Mouse (Mus musculus) adrenal gland, adult 18-20 months (tissue): ENCODE measurements around the gene Epb41. TPM values are rescaled to one million over a fixed set of nuclear protein-coding genes. Genes with fewer than 3 reads are reported as not detected.

Source experiments
- DNase-seq, 2 experiments: peaks; one replicate each; pipeline ENCODE4 v3.0.0; 2021 to 2022; ENCODE audit warnings: low spot score in 2 of 2
- total RNA-seq, 2 experiments: library from RNA; stranded (reverse); gene quantifications; 1 replicate in 1 of 2; 2 replicates in 1 of 2; pipeline ENCODE4 v1.2.3; 2021

Epb41 gene
- total RNA-seq, 2 experiments from 2014 or later: 50.9 to 58.5 TPM

DNA sequence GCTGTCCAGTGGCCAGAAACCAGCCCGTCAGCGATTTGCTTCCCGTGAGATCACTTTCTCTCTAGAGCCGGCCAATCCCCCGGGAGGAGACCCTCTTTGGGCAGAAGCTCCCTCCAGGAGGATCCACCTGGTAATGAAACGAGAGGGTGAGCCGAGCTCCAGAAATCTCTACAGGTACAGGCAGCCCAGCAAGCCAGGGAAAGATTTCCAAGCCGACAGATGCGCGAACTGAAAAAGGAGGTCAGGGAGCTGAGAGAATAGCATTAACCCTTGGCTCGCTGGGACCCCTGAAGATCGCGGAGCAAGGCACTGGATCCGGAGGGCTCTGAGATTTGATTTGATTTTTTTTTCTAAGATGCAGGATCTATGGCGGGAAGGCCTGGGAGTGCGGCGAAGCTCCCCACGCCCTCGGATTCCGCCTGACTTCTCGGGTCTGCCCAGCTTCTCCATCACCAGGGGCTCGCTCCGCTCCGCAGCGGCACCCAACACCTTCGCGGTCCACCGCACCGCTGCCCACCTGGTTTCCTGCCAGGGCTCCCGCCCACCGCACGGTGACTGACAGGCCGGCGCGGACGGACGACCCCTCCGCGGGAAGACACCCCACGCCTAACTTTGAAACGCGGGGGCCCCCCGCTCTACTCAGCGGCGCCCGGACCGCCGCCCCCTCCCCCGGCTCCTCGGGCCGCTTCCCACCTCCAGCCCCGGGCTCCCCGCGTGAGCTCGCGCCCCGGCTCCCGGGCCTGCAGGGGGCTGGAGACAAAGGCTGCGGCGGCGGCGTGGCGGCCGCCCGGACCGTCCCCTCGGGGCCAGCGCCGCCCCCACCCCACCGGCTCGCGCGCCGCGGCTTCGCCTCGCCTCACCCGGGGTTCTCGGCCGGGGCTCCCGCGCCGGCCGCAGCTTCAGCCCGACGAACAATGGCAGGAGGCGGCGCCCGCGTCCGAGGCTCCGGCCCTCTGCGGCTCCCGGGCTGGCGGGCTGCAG, 26.8 kb downstream of the Epb41 start:
- DNase-seq: peak in 1 of 2 experiments; percentile 18

DNA sequence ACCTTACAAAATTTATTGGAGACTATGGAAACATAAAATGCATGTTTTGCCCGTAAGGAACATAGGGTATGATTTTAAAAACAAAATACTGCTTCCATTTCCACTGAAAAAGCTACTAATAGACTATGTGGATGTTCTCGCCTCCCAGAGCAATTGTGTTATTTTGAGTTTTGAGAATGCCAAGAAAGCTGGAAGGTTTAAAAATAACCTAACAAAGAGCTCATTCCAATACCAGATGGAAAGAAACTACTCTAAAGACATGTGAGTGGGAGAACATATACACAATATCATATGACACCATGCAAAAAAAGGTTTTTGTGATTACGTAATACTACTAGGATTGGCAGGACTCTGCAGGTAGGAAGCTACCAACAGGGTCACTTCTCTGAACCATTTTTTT, 31.4 kb downstream of the Epb41 start:
- DNase-seq: no peak

DNA sequence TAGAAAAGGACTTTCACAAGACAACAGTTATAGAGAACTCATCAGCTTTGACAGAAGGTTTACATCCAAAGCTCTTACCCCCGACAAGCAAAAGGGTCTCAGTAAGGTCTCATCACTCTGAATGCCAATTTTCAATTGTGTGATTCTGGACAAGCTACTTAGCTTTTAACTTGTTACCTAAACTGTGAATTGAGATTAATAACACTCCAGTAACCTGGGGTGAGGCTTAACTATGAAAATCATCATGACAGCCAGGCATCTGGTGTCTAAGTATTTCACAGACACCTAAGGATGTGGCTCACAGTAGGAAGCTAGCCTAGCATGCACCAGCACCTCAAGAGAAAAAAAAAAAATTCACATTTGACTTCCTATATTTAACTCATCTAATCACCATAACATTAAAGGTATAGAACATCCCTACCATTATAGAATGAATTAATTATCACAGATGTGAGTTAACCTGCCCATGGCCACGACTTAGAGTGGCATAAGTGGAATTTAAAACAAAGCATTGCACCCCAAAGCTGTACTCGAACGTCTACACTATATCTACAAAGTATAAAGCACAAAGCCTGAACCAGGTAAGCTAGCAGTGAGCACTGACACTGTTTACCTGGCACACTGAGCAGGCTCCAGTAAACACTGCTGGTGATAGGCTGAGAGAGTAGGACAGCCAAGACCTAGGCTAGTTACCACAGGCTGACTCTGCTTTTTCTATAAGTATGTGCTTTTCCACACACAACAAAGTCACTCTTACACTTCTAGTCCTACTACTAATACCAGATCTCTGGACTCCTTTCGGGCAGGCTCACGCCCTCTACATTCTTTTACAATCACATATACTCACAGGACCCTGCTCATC, 33.4 kb downstream of the Epb41 start:
- DNase-seq: no peak

DNA sequence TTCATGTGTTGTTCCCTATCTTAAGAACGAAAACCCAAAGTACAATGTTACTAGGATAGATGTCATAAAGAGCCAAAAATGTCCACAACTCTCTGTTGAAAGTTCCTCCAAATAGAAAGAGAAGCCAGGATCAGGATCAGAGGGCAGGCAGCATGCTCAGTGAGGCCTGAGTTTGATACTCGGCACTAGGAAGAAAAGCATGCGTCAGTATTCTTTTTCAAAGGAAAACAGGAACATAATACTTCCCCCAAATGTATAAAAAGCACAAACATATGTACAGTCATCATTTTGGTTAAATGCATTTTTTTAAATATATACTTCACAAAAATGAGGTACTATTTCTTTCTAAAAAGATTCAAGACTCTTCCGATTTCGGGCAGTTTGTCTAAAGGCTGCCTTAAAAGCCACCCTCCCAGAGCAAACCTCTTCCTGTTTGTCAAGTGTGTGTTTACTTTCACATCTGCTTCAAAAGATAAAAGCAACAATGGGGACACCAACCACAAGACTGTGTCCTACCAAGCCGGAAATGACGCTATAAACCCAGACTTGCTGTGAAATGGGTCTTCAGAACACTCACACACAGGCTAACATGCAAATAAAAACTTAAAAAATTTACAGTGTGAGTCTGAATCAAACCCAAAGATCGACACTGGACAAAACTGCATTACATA, 35.0 kb downstream of the Epb41 start:
- no peak for DNase-seq

DNA sequence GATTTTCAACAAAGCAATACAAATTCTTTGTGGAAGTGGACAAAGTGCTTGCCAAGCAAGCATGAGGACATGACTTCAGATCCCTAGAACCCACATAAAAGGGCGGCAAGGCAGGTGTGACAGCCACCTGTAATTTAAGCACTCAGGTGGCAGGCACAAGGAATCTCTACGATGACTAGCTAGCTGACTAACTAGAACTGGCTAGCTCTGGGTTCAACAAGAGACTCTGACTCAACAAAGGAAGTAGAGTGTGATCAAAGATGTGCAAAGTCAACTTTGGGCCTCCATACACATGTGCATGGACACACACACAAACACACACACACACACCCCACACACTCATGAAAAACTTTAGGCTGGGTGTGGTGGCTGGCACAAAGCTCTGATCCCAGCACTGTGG, 35.6 kb downstream of the Epb41 start:
- no peak for DNase-seq

DNA sequence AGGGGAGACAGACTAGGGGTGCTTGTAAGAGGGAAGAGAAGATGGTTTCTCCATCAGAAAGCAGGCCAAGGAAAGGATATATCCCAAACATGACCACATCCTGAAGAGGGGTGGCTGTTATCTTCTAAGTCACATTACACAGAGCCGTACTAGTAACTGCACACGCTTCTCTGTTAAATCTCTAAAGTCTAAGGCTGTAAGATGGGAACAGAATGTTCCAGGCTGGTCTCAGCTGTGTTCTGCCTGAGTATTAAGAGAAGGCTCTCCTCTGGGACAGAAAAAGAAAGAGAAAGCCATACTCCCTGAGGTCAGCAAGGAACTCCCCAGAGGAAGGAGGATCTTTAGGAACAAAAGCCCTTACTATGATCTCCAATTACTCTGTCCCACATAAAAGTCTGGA, 36.3 kb downstream of the Epb41 start:
- no peak for DNase-seq

DNA sequence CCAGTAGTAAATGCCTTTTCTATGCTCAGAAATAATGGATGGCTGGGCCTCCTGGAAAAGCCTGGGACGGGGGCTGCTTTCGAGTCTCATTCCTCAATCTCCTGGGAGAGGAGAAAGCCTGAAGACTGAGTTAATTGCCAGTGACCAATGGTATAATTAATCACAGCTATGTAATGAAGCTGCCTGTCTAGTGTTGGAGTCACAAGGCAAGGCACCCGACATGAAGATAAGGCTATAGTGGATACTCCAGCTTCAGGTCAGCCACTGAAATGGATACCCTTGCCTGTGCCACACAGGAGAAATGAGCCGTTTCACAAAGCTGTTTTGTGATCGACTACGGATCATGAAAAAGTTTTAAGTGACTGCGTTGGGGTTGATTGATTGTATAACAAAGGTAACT, 37.1 kb downstream of the Epb41 start:
- no peak for DNase-seq

DNA sequence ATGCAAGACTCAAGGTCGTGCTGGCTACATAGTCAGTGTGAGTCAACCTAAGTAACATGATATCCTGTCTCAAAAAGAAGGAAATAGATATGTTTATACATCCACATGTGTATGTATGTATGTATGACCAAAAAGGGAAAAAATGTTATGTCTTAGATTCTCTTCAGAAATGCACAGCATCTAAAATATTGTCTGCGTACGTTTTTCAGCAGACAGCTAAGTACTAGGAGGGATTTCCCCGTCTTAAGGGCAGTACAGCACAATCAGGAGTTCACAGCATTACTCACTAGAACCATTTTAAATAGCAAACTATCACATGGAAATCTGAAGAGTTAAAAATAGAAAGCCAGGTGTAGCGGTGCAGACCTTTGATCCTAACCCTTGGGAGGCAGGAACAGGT, 38.0 kb downstream of the Epb41 start:
- DNase-seq: no peak

DNA sequence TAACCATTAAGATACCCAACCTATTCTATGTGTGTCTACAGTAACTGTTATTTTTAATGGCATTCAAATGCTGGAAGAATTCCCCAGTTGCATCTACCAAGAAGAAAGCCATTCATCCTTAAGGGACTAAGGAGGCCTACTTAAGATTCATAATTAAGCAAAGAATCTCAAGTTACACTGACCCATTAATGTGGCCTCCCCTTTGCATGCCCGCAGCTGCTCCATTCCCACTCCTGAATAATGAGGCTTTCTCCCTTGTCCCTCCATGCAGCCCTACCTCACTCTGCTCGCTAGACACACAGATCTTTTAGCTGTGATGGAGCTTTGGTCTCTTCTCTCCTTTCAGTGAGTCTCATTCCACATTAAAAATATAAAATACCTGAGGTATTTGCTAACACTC, 40.9 kb downstream of the Epb41 start:
- no peak for DNase-seq

DNA sequence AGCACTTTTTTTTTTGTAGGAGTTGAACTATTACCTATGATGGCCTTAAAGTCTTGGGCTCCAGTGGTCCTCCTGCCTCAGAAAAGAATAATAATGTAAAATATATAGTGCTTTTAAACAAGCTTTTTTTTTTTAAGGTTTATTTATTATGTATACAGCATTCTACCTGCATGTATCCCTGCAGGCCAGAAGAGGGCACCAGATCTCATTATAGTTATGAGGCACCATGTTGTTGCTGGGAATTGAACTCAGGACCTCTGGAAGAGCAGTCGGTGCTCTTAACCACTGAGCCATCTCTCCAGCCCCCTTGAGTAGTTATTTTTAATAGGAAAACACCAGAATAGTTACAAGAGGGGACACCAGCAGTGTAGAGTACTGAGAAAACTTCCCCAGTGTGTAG, 41.9 kb downstream of the Epb41 start:
- DNase-seq: no peak

DNA sequence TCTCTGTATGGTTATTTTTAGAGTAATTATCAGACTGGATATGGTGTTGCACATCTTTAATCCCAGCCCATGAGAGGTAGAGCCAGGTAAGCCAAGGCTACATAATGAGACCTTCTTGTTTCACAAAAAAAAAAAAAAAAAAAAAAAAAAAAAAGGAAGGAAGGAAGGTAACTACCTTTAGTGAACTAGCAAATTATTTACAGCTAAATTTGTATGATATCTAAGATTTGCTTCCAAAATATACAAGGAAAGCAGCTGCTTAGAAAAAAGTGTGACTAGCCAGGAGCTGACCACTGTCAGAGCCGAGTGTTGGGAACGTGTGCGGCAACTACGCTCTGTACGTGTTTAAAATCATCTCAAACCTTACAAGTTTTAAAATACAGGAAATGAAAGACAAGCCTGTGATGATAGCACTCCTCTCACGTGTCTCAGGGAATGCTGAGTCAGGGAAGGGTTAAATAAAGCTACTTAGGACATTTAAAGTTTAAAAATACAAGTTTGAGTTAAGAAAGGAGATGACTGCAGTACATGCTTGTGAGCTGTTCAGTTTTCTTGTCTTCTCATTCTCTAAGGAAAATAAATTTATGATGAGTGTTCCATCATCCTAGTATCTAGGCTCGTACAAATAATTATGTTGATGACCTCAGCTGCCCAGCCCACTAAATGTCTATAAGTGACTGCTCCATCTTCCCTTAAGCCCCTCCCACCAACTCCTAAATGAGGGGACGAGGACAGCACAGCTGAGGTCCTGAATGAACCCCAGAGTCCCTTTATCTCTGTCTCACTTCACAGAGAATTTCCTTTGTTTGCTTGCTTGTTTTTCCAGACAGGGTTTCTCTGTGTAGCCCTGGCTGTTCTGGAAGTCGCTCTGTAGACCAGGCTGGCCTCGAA, 45.0 kb downstream of the Epb41 start:
- DNase-seq: no peak

DNA sequence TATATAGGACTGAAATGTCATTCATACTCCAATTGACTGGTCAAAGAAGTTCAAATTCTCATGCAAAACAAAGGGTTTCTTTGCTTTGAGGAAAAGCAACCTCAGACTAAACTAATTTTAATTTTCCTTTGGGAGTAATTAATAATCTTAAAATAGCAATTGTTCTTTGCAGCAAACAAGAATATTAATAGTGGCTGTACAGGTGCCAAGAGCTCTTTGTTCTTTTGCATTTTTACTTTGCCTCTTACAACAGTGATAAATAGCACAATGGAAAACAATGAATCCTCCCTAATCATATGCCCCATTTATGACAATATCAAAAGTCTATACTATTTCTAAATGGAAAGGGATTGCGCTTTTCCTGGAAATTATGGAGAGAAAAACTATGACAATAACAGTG, 47.3 kb downstream of the Epb41 start:
- no peak for DNase-seq

DNA sequence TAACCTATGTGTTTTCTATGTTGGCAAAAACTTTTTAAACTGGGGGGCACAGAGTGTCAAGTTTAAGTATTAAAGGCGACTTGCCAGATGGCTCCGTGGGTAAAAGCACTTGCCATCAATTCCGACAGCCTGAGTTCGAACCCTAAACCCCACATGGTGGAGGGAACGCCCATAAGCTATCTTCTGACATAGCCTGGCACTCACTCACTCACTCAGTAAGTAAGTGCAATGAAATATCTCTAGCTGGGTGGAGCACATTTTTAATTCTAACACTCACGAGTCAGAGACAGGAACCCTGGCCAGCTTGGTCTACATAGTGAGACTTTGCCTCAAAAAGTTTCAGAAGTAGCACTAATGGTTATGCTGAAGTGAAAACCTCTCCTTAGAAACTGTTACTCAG, 48.0 kb downstream of the Epb41 start:
- no peak for DNase-seq

DNA sequence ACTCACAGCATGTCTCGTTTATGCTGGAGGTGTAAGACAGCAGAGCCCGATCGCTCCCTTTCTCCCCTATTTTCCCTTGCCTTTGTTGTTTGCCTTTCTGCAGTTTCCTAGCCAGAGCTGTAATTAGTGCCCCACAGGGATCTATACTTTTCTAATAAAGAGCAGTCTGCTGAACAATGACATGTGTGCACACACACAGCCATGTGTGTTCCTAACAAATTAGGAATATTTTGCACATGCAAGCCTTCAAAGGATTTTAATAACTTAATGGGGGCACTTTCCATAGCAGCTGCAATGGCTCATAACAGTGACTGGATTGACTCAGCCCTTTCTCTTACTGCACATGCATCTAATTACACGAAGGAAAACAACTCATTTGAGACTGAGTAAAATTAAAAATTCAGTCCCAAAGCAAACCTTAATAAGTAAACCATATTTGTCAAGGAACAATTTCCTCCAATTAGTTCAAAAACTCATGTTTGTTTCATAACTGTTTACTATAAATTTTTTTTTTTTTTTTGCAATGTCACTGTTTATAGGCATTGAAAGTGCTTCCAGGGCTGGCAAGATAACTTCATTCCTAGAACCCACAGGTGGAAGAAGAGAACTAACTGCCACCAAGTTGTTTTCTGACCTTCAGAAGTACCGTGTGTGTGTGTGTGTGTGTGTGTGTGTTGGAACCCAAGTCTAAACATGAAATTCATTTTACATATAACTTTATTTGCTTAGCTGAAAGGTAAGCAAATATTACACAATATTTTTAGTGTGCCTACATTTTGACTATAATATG, 49.2 kb downstream of the Epb41 start:
- DNase-seq: no peak

DNA sequence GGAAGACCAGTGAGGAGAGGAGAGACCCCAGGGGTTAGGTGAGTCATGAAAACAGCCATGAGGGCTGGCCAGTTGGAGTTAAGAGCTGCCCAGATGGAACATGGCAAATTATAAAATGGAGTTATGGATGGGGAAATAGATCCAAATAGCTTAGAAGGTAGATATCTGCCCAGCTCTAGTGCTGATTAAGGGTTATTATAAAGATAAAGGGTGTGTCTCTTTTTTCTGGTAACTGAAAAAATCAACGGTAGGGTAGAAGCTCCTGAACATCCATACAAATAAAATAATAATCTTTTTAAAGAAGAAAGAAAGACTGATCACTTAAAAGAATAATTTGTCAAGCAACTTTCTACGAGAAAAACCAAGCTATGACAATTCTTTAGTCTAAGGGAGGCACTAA, 49.9 kb downstream of the Epb41 start:
- DNase-seq: no peak

DNA sequence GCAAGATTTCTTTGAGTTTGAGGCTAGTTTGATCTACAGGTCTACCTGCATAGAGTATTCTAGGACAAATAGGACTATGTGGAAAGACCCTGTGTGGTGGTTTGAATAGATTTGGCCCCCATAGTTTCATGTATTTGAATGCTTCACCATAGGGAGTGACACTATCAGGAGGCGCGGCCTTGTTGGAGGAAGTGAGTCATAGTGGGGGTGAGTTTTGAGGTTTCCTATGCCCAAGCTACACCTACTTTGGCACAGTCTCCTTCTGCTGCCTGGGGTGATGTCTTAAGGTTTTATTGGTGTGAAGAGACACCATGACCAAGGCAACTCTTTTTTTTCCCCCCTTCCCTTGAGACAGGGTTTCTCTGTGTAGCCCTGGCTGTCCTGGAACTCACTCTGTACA, 51.3 kb downstream of the Epb41 start:
- no peak for DNase-seq

DNA sequence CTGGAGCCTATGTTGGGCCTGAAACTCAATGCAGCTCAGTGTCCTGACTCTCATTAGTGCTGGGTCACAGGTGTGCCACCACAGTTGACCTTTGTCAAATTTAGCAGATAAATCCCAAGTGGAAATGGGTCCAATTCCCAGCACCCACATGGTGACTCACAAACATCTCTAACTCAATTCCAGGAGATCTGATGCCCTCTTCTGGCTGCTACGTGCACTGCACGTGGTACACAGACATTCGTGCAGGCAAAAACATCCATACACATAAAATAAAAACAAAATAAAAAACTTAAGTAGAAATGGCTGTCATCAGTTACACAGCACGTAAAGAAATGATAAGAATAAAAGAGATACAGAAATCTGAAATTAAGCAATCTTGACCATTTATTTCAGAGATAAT, 52.5 kb downstream of the Epb41 start:
- no peak for DNase-seq

DNA sequence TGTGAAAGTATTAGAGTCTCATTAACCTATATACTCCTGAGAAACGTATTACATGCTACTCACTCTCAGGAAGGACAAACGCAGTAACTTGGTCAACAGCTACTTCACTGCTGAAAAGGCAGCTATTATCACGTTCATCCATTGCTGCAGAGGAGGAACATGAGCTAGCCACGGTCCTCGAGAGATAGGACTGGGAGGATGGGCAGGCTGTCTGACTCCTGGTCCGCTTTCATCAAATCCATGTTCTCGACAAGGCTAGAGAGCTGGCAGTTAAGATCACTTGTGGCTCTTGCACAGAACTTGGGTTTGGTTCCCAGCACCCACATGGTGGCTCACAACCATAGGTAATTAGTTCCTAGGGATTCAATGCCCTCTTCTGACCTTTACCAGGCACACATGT, 53.2 kb downstream of the Epb41 start:
- DNase-seq: no peak

DNA sequence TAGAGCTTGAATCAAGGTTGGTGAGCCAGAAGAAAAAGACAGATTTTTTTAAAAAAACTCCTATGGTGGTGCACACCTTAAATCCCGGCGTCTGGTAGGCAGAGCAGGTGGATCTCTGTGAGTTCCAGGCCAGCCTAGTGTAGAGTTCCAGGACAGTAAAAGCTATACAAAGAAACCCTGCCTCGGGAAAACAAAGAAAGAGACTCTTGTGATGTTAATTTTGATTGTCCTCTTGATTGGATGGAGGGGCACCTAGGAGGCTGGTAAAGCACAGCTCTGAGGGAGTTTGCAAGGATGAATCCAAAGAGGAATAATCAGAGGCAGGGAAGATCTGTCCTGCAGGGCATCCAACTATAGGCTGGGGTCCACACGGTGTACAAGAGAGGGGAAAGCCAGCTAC, 56.6 kb downstream of the Epb41 start:
- no peak for DNase-seq

DNA sequence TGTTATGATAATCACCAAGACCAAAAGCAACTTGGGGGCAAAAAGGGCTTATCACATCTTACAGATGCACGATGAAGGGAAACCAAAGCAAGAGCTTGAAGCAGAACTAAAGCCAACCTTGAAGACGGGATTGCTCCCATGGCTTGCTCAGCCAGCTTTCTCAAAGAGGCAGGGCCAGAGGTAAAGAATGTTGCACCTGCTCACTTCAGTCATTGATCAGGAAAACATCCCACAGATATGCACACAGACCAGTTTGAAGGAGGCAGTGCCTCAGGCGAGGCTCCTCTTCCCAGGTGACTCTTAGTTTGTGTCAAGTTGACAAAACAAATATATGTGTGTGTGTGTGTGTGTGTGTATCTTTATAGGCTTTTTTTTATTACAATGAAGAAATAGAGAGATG, 59.7 kb downstream of the Epb41 start:
- no peak for DNase-seq
